Mouse (Mus musculus) forebrain, embryonic 14.5 days (tissue): ENCODE results near the gene Psmd11. TPM values are rescaled to one million over a fixed set of nuclear protein-coding genes. Genes with fewer than 3 reads are reported as not detected.

Source experiments
- ATAC-seq: fragments of 200-750 bp; cut with Nextera tagmentation; 2 replicates; pipeline ENCODE4 v1.8.0; 2017; ENCODE audit warnings: mild to moderate bottlenecking, moderate library complexity
- DNase-seq: peaks from one replicate; pipeline ENCODE4 v3.0.0-alpha.2; 2015; ENCODE audit warnings: low spot score
- H3K27ac ChIP-seq: fragments of 300-500 bp; sonication (generic); 2 replicates; pipeline ENCODE4 v1.5.1; 2014; ENCODE audit warnings: low read depth, mild to moderate bottlenecking, control low read depth, low read length, moderate library complexity
- H3K27me3 ChIP-seq: fragments of 300-500 bp; sonication (generic); replicated peaks from 2 replicates; pipeline ENCODE4 v1.6.1; 2014; ENCODE audit warnings: low read length, control low read depth, mixed read lengths; ENCODE audit not compliant: control insufficient read depth, insufficient read depth
- H3K36me3 ChIP-seq: fragments of 300-500 bp; sonication (generic); 2 replicates; pipeline ENCODE4 v1.6.1; 2014; ENCODE audit warnings: low read length, control low read depth; ENCODE audit not compliant: control insufficient read depth, insufficient read depth
- H3K4me1 ChIP-seq: fragments of 300-500 bp; sonication (generic); 2 replicates; pipeline ENCODE4 v1.6.1; 2014; ENCODE audit warnings: antibody characterized with exemption, low read length, control low read depth; ENCODE audit not compliant: control insufficient read depth, insufficient read depth
- H3K4me2 ChIP-seq: fragments of 300-500 bp; sonication (generic); 2 replicates; pipeline ENCODE4 v1.6.1; 2014; ENCODE audit warnings: mild to moderate bottlenecking, control low read depth, low read length
- H3K4me3 ChIP-seq: fragments of 300-500 bp; sonication (generic); 2 replicates; pipeline ENCODE4 v1.5.1; 2014; ENCODE audit warnings: low read depth, low read length, control low read depth
- H3K9ac ChIP-seq: fragments of 300-500 bp; sonication (generic); 2 replicates; pipeline ENCODE4 v1.6.1; 2014; ENCODE audit warnings: mild to moderate bottlenecking, low read length, control low read depth, moderate library complexity
- H3K9me3 ChIP-seq: fragments of 300-500 bp; sonication (generic); replicated peaks from 2 replicates; pipeline ENCODE4 v1.6.1; 2016; ENCODE audit warnings: low read length, control low read depth, mixed read lengths; ENCODE audit not compliant: control insufficient read depth
- WGBS: fragments of 180-500 bp; shearing (Covaris S2); extraction: QIAGEN DNeasy Blood & Tissue Kit; methylation state at CpG from one replicate; pipeline ENCODE4 v1.1.7; 2014; 5-methylcytosine and 5-hydroxymethylcytosine counted together
- polyA plus RNA-seq: library from polyadenylated mRNA; unstranded; fragments of >200 nt; fragmentation: Nextera tagmentation; extraction: Ambion mirVana; gene quantifications from 2 replicates; pipeline ENCODE4 v1.2.1, GENCODE M21; 2014

Gene Psmd11
- polyA plus RNA-seq, 1 experiment from 2014 or later, result 340 TPM

DNA sequence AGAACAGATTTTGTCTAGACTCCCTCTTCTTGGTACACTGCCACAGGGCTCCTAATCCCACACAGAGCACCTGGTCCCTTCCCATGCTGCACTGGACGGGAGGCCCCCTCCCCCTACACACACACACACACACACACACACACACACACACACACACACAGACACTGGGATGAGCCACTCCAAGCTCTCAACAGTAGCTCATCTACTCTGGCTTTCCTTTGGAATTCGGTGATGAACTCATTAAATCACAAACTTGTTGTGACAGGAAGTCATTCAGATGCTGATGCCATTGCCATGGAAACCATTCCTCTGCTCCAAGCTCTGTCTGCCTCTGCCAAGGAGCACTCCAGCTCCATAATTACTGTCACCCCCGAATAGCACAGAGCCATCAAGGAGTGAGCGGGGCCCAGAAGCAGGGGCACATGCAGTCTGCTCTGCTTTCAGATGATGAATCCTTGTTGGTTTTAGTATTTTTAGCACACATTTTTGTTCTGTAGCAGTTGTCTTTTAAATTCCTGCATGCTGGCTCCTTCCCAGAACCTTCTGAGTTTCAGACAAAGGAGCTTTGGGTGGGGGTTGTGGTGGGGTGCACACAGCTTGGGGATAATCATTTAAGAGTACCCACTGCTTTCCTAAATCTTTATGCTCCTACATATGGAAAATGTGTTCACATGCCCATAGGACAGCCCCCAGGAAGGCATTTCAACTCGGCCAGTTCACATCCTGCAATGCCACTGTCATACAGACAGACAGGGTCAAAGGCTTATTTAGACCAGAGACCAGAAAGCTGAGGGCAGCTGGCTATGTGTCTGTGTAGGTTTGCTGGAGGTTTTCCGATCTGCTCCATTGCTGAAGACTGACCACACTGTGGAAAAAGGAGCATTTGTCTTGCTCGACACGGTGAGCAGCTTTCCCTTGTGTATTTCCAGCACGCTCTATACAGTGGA is 90.3 kb downstream of the Psmd11 start:
- 19% methylated on average over 9 of the region's 9 CpGs for WGBS
- peak overlapping the region; percentile 56 for H3K9ac ChIP-seq
- H3K4me1 ChIP-seq, result peaks cover 52% of the 10 kb centered on the region

DNA sequence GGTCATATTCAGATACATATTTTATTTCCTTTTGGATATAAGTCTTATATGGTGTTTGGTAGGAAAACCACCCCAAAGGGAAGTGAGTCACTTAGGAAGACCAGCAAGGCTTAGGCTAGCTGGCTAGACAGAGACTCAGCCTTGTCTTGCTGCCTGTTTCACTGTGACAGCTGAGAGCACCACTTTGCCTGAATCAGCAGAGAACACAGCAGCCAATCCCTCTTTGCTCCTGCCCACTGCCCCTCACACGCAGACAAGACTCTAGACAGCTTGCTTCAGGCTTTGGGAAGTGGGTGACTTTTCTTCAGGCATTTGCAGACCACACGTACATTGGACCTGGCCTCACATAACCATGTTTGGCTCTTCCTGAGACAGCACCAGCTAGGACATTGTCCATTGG is 92.7 kb downstream of the Psmd11 start:
- Histone ChIP-seq H3K9me3 (no peaks in the 10 kb centered on the region), H3K27ac (no peak overlapping the region), H3K36me3 (no peaks in the 10 kb centered on the region), H3K4me3 (no peak overlapping the region), H3K9ac (no peak overlapping the region), H3K4me1 (peaks cover 32% of the 10 kb centered on the region), H3K4me2 (no peak overlapping the region), H3K27me3 (no peaks in the 10 kb centered on the region)
- 72% methylated on average over 2 of the region's 2 CpGs for WGBS
- ATAC-seq (no peak), DNase-seq (no peak)

More for the DNA sequence above, 90.3 kb downstream of the Psmd11 start:
- H3K27ac ChIP-seq, result peak overlapping the region; percentile 97
- H3K9me3 ChIP-seq, result no peaks in the 10 kb centered on the region
- no peak overlapping the region for H3K4me3 ChIP-seq
- peak overlapping the region; percentile 20; the same call in 1 of the 2 replicates for H3K4me2 ChIP-seq
- no peaks in the 10 kb centered on the region for H3K36me3 ChIP-seq
- DNase-seq (peak; percentile 99), ATAC-seq (peak; percentile 99)
- no peaks in the 10 kb centered on the region for H3K27me3 ChIP-seq

Other genes with a start within 250 kb of the Psmd11 start
- 2.4 and 2.6 TPM in 2 replicates for gene Rnf135, start 244.8 kb upstream of the Psmd11 start, polyA plus RNA-seq
- gene Rhot1, start 219.6 kb upstream of the Psmd11 start, polyA plus RNA-seq, result 68.8 and 78.1 TPM in 2 replicates
- gene Rhbdl3, start 127.7 kb upstream of the Psmd11 start, polyA plus RNA-seq, result 10.9 and 11.8 TPM in 2 replicates
- 28.9 and 29.5 TPM in 2 replicates for gene 5730455P16Rik, start 50.6 kb upstream of the Psmd11 start, polyA plus RNA-seq
- gene Zfp207, start 45.3 kb upstream of the Psmd11 start, polyA plus RNA-seq, result 302 and 305 TPM in 2 replicates
- 85.8 and 91.8 TPM in 2 replicates for gene Cdk5r1, start 48.4 kb downstream of the Psmd11 start, polyA plus RNA-seq